Mouse (Mus musculus) right cerebral cortex, adult 18-20 months (tissue): ENCODE measurements around the gene Carm1.
"Not testable (repeated sequence)": the region's sequence is repeated elsewhere in the genome, so short reads cannot be mapped to it uniquely, and the experiment has no call there.

Experiments used
- DNase-seq: peaks from one replicate; pipeline ENCODE4 v3.0.0; 2022; ENCODE audit warnings: mixed read lengths

Gene Carm1

DNA sequence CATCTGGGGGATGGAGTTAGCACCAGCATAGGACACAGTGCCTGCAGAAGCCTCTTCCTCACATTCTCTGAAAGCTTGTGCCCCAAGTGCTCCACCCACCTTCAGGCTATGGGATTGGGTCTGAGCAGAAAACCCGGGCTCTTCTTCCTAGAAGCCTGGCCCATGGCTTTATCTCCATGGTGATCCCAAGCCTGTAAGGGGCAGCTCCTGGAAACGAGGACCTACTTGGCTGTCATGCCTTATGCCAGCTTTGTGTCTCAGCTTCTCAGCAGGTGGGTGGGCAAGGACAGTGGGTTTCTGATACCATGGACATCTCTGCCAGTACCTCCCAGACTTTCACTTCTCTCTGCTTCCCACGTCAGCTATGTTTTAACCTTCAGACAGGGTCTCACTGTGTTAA lies 31.5 kb downstream of the Carm1 start:
- no peak for DNase-seq

DNA sequence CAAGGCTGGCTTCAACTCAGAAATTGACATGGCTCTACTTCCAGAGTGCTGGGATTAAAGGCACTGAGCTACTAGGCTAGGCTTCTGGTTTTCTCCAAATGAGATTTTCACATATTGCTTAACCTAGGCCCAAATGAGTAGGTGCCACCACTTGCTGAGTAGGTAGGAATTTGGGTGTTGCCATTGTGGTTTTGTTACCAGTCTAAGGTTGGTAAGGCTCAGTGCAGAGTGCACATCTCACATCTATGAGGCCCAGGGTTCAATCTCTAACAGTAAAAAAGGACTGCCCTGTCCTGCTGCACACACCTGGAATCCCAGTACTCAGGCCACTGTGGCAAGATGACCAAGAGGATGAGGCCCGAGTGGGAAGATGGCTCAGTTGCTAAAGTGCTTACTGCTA lies 38.7 kb downstream of the Carm1 start:
- no peak for DNase-seq

DNA sequence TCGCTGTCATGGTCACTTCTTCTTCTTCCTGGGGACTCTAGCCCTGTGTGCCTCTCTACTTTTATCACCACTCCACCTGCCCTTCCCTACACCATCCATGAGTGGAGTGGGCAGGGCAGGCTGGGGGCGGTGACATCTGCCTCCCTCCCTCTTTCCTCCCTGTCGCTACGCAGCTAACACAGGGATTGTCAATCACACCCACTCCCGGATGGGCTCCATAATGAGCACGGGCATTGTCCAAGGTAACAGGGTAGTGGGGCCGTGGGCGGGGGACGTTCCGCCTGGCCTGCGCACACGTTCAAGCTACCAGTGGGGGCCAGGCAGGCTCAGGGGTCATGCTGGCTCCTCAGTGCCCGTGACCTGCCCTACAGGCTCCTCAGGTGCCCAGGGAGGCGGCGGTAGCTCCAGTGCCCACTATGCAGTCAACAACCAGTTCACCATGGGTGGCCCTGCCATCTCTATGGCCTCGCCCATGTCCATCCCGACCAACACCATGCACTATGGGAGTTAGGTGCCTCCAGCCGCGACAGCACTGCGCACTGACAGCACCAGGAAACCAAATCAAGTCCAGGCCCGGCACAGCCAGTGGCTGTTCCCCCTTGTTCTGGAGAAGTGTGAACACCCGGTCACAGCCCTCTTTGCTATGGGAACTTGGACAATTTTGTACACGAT lies 41.1 kb downstream of the Carm1 start:
- DNase-seq: peak; percentile 34

DNA sequence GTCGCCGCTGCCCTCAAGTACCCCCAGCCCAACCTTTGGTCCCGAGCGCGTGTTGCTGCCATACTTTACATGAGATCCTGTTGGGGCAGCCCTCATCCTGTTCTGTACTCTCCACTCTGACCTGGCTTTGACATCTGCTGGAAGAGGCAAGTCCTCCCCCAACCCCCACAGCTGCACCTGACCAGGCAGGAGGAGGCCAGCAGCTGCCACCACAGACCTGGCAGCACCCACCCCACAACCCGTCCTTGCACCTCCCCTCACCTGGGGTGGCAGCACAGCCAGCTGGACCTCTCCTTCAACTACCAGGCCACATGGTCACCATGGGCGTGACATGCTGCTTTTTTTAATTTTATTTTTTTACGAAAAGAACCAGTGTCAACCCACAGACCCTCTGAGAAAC lies 41.7 kb downstream of the Carm1 start:
- DNase-seq: no peak

DNA sequence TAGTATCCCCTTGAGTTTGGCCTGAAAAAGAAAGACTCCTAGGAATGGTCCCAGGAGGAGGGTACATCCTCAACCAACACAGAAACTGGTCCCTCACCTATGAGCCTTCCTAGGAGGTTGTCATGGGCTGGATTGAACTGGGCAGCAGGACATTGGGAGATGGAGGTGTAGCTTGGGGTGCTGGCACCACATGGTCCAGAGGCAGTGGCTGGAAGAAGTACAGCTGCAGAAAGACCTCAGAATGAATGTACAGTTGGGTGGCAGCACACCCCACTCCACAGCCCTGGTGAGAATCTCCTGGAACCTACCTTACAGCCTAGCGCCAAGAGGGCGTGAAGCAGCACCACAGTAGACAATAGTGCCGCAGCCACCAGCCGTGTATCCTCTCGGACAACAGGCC lies 42.8 kb downstream of the Carm1 start:
- no peak for DNase-seq

DNA sequence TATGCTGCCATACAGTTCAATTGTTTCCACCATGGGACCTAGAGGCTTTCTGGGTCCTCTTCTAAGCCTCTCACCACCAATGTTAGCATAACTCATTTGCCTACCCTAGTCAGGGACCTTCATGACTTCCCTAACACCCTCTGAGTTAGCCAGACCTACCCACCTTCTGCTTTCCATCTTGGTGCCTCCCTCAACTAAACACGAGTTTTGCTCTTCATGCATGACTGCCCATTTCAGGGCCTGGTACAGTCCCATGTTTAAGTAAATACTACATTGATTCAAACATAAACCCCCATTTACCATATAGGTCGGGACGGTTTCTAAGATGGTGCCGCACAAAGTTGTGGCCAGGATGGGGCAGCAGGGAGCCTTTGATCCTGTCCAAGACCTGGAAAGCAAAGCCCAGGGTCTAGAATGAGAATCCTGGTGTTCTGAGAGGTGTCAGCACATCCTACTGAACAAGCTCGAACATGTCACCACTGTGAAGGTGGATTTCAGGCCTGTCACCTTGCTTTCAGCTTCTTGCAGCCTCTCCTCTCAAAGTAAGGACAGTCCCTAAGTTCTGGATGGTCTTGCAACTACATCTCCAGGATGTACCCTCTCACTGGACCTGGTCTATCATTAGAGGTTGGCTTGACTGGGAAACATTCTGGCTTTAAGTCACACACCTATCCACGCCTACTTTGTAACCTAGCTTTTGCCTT lies 44.6 kb downstream of the Carm1 start:
- no peak for DNase-seq

DNA sequence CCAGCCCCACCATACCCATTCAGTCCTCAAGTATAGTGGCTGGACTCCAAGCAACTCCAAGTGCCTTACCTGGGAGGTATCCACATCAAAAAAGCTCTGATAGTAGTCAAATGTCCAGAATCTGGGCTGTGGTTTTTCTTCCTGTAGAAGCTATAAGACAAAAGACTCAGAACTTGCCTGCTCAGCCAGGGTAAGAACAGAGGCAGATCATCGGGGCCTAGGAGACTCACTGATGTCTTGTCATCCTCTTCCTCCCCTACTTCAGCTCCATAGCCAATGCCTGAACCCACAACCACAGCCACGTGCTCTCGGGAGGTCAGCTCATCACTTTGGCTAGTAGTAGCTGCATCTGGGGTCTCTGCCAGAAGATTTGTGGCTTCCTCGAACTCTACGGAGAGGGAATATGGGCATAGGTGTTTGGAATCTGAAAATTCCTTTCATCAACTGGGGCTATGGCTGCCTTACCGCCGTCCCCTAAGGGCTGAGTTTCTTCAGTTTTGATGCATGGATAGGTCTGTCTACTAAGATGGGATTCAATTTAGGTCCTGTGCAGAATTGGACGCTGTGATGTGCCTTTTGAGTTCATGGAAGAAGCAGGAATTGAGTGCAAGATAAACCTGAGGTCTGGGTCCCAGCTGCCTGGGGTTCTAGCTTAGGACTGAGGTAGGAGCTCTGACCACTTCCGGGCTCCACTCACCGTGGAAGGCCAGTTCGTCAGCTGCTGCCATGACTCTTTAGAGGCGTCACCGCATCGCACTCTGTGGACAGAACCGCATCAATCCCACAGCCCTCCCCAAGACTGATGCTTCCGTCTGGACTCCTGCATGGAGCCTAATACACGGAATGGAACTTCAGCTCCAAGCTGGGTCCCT lies 45.4 kb downstream of the Carm1 start:
- DNase-seq: no peak

DNA sequence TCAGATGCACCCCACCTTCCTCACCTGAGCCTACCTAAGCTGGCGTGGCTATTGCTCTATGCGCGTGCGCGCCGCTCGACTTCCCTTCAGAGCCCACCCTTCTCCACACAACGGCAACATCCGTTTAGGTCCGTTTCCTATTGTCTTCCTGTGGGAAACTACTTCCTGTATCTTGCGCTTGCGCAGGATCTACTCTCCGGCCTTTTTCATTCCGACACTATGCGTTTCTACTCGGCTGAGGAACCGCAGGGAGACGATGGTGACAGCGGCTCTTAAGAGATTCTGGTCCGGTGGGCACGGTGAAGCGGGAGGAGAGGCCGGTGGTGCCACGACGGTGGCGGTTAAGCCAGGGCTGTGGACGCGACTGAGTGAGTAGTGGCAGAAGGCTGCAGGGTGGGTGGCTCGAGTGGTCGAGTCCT lies 46.0 kb downstream of the Carm1 start, which contains the start of the genes Timm29 and Yipf2:
TSS of gene Timm29 (plus strand) at position 20 of the 419 bp plus-strand sequence.
TSS of gene Yipf2 (minus strand) at position 126 of the 419 bp plus-strand sequence.
- peak; percentile 95 for DNase-seq

DNA sequence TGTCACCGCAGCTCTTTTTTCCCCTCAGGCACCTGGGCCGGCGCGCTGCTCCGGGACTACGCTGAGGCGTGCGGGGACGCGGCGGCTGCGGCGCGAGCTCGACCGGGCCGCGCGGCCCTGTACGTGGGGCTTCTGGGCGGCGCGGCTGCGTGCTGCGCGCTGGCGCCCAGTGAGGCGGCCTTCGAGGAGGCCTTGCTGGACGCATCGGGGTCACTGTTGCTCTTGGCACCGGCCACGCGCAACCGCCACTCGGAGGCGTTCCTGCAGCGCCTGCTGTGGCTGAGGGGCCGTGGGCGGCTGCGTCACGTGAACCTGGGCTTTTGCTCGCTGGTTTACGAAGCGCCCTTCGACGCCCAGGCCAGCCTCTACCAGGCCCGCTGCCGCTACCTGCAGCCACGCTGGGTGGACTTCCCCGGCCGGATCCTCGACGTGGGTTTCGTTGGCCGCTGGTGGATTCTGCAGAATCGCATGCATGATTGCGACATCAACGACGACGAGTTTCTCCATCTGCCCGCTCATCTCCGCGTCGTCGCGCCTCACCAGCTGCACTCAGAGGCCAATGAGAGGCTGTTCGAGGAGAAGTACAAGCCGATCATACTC lies 46.5 kb downstream of the Carm1 start:
- DNase-seq: peak; percentile 76

DNA sequence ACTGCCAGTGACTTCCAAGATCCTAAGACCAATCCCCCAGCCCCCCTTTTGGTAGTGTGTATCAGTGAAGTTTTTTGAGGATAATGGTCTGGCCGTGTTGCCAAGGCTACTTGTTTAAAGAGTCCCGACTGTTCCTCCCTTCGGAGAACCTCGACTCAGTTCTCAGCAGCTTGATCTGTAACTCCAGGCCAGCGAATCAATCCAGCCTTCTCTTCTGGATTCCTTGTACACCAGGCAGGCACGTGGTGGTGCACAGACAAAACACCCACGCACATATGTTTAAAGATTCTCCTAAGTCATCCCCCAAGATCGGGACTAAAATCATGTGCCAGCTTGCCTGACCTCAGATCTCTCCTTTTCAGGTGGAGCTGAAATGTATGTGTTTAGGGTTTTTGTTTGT lies 47.7 kb downstream of the Carm1 start:
- DNase-seq: not testable (repeated sequence)

DNA sequence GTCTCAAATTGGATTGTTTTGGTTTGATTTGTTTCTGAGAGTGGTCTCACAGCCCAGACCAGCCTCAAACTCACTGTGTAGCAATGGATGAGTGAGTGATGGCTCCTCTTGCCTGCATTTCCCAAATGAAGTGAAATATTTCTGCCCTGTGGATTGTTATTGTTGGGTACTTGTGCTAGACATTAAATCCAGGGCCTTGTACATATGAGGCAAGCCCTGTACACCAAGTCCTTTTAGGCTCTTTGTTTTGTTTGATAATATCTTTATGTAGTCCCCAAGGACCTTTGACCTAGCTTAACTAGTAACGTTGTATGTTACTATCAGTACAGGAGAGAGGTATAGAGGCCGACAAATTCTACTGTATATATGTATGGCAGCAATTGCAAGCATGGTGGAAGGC lies 48.1 kb downstream of the Carm1 start:
- DNase-seq: no peak

DNA sequence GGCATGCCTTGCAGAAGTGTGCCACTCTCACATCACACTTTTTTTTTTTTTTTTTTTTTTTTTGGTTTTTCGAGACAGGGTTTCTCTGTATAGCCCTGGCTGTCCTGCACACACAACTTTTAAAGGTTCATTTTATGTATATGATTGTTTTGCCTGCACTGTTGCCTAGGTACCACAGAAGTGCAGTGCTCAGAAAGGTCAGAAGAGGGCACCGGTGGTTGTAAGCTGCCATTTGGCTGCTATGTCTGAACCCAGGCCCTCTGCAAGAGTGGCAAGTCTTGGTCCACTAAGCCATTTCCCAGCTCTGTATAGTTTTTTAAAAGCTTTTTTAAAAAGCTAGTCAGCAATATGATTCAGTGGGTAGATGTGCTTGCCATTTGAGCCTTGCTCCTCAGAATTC lies 51.5 kb downstream of the Carm1 start:
- no peak for DNase-seq

DNA sequence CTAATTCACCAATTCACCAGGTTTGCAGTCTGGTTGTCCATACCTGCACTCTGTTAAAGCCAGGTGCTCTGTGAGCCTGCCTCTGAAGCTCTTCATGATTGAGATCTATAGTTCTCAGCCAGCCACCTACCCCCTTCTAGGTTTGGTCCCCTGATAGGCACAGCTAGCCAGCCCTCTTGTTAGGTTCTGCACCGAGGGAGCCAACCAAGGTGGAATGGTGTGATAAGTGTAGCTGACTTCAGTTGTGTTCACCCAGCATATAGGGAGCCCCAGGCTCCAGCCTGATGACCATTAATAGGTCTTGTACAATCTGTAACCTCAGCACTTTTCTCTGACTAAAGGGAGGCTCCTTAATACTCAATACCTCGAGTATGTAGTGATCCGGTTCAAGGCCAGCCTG lies 53.5 kb downstream of the Carm1 start:
- no peak for DNase-seq

DNA sequence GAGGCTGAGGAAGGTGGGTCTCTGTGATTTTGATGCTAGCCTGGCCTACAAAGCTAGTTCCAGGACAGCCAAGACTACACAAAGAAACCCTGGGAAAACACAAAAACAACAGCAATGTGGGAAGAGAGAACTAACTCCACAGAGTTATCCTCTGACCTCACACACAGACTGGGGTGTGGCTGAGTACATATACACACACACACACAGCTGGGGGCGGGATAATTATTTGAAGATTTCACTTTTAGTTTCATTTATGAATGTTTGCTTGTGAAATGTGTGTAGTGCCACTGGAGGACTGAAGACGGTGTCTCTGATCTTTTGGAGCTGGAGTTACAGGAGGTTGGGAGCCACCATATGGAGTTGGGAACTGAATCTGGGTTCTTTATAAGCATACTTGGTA lies 54.4 kb downstream of the Carm1 start:
- DNase-seq: no peak

DNA sequence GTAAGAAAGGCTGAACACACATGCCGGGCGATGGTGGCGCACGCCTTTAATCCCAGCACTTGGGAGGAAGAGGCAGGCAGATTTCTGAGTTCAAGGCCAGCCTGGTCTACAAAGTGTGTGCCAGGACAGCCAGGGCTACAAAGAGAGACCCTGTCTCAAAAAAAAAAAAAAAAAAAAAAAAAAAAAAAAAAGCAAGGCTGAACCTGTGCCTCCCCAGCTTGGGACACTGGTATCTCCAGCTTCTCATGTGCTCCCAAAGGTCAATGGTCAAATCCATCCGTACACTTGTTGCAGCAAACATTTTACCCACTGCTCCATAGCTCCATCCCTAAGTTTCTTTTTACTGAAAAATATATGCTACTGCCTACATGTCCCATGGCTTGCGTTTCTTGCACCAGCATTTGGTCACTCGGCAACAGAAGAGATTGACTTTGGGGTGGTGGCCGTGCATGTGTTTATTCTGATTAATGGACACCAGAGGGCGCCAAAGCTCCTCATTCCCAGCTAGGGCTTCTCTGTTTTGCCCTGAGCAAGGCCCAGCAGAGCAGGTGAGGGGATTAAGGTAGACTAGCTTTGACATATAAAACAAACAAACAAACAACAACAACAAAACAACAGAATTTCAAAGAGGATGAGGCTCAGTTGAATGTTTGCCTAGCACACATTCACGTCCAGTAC lies 55.2 kb downstream of the Carm1 start:
- DNase-seq: peak; percentile 65

DNA sequence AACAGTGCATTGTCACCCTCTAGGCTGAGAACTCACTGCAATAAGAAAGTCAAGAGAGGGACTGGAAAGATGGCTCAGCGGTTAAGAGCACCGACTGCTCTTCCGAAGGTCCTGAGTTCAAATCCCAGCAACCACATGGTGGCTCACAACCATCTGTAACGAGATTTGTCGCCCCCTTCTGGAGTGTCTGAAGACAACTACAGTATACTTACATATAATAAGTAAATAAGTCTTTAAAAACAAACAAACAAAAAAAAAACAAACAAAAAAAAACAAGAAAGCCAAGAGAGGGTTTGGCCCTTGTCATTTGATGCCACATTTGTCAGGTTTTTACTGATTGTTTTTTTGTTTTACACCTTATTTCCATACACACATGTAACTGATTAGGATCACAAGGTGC lies 57.4 kb downstream of the Carm1 start:
- no peak for DNase-seq

DNA sequence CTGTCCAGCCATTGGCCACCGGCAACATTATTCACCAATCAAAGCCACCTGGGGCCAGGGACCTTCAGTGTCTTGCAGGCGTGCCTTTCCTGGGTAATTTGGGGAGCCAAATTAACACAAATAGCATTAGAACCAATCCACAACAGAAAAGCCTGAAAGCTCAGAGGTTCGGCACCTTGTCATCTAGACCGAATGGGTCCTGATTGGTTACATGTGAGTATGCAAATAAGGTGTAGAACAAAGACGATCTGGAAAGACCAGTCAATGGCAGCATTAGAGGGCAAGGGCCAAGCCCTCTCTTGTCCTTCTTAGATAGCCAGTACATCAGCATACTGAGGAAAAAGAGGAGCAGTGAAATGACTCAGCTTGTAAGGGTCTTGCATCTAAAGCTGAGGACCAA lies 59.2 kb downstream of the Carm1 start:
- DNase-seq: no peak

DNA sequence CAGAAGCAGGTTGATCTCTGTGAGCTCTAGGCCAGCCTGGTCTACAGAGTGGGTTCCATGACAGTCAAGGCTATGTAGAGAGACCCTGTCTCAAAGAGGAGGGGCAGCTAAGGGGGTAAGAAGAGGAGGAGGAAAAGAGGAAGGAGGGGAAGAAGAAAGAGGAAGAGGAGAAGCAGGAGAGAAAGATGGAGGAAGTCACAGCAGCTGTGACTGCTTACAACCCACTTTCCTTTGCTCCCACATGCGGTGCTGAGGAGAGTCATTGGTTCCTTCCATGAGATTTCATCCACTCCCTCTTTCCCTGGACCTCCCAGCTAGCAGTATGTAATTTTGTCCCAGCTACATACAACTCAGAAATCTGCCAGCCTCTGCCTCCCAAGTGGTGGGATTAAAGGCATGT lies 60.0 kb downstream of the Carm1 start:
- DNase-seq: no peak

DNA sequence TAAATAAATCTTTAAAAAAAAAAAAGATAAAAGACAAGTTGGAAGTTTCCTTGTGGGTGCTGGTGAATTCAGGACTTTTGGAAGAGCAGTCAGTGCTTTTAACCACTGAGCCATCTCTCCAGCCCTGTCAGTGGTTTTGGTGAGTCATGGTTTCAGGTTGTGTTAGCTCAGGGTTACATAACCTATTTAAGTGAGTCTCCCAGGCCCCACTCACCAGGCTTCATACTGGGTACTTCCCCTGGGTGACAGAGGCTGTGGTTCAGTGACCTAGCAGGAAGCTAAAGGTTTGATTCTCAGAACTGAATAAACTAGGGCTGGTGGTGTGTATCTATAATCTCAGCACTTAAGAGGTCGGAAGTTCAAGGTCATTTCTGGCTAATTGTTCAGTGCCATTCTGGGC lies 63.2 kb downstream of the Carm1 start:
- DNase-seq: no peak

DNA sequence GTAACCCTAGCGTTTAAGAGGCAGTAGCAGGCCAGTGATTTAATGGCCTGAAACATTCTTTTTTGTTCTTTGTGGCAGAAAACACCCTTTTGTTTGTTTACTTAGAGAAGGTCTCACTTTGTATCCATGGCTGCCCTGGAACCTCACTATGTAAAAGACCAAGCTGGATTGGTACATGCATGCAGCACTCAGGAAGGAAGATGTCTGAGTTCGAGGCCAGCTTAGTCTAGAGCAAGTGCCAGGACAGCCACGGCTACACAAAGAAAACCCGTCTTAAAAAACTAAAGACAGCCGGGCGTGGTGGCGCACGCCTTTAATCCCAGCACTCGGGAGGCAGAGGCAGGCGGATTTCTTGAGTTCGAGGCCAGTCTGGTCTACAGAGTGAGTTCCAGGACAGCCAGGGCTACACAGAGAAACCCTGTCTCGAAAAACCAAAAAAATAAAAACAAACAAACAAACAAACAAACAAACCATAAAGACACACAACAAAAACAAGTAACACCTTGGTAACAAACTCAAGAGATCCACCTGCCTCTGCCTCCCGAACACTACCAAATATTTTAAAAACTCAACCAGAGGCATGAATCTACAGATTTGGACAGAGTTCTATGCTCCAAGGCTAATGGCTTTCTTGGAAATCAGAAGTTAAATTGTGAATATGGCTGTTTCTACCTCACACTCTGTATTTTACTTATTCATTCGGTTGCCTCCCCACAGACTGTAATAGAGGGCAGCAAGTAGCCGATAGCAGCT lies 68.3 kb downstream of the Carm1 start:
- no peak for DNase-seq

DNA sequence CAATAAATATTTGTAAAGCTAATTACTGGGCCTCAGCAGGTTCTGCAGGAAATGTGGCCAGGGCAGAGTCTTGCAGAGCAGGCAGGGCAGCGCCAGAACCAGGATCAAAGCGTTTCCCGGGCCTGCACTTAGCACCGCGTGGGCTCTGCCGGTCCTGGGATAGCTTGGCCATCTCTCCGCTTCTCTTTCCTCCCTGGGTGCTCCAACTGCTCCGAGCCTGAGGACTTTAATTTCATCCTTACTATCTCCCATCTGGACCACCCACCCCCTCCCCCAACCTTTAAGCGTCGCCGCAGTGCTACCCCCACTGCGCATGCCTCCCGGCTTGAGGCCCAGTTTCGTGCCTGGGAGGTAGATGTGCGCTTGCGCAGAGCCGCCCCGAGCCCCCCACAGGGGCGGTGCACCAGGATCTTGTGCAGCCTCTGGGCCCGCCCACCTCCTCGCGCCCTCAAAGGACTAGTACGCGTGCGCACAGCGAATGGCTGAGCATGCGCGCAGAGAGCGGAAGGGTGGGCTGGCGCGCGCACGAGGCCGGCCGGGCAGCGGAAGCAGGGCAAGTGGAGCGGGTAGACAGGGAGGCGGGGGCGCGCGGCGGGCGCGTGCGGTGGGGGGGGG lies 69.0 kb downstream of the Carm1 start, which contains the start of gene Smarca4:
TSS of gene Smarca4 (plus strand) at position 553 of the 615 bp plus-strand sequence.
- peak; percentile 100 for DNase-seq
